Mouse (Mus musculus) large intestine, adult 2 months (tissue): ENCODE measurements around the gene Vps33b. TPM values are rescaled to one million over a fixed set of nuclear protein-coding genes. Genes with fewer than 3 reads are reported as not detected.

Source experiments
- DNase-seq: peaks from one replicate; pipeline ENCODE4 v3.0.0-alpha.2; 2012; ENCODE audit warnings: low read depth, low spot score
- WGBS: fragments of 180-500 bp; shearing (Covaris S2); methylation state at CpG from one replicate; pipeline ENCODE4 v1.1.7; 2018; 5-methylcytosine and 5-hydroxymethylcytosine counted together
- polyA plus RNA-seq: library from polyadenylated mRNA; depleted of rRNA; stranded (reverse); fragments of >200 nt; gene quantifications from 2 replicates; pipeline ENCODE4 v1.2.3, GENCODE M21; 2012; rRNA removed

Vps33b gene
- 9.0 and 22.5 TPM in 2 replicates for polyA plus RNA-seq

- peak; percentile 97 for DNase-seq
- WGBS: 2% methylated on average over 21 of the region's 21 CpGs
These were observed at the start of gene Vps33b for GRCm38 (mm10) chr7:80268897-80269750. TSS of gene Vps33b (plus strand) at chr7:80269649.

- no peak for DNase-seq
- WGBS: 94% methylated on average over 9 of the region's 9 CpGs
These were observed 49.1 kb upstream of the Vps33b start for GRCm38 (mm10) chr7:80220237-80220797.

GRCm38 (mm10) chr7:80221179-80221750 lies 48.2 kb upstream of the Vps33b start:
- 78% methylated on average over 4 of the region's 4 CpGs for WGBS
- no peak for DNase-seq

GRCm38 (mm10) chr7:80227065-80227464 lies 42.4 kb upstream of the Vps33b start:
- no peak for DNase-seq
- WGBS: 83% methylated on average over 4 of the region's 4 CpGs

GRCm38 (mm10) chr7:80230196-80230595 lies 39.3 kb upstream of the Vps33b start:
- no peak for DNase-seq
- 22% methylated on average over 6 of the region's 6 CpGs for WGBS

DNA sequence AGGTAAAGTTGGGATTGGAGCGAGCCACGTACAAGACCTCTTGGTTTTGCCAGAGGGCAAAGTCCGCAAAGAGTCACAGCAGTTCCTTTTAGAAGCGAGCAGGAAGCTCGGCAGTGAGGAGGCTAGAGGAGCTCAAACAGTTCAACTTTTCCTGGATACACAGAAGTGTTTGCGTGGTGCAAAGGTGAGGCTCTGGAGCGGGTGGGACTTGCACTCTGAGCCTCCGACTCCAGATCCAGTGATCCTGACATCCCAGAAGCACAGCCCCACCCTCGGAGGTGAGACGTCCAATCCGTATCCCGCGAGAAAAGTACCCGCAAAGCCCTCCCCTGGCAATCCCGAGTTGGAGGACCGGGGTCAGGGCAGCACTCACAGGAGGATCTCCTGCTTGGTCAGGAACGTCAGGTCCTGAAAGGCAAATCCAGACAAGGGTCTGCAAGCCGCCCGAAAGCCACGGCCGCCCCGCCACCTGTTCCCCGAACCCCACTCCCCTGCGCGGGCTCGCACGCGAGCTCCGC lies 37.4 kb upstream of the Vps33b start:
- under 1% methylated on average over 29 of the region's 29 CpGs for WGBS
- DNase-seq: no peak

GRCm38 (mm10) chr7:80232489-80233029 lies 36.9 kb upstream of the Vps33b start, which contains the start of the genes Cib1 and Gdpgp1:
TSS of gene Cib1 (minus strand) at chr7:80232813.
TSS of gene Gdpgp1 (plus strand) at chr7:80232865.
- WGBS: under 1% methylated on average over 56 of the region's 56 CpGs
- DNase-seq: no peak

DNA sequence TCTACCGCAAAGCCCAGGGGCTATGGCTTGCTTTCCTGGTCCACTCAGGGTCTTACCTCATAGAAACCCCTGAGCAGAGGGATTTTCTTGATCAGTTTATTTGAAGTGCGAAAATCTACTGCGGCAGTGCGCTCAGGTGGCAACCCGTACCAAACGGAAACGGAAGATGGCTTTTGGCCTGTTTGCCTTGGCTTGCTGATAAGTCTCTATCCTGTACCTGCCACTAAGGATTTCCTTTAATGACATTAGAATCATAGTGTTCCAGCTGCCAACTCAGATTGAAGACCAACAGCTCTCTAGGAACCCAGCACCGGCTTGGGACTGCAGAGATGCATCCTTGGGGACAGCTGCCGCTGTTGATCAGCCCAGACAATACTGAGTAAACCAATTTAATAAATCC lies 35.6 kb upstream of the Vps33b start:
- 31% methylated on average over 9 of the region's 9 CpGs for WGBS
- no peak for DNase-seq

- 87% methylated on average over 10 of the region's 10 CpGs for WGBS
- no peak for DNase-seq
These were observed 30.9 kb upstream of the Vps33b start for GRCm38 (mm10) chr7:80238542-80238941.

DNA sequence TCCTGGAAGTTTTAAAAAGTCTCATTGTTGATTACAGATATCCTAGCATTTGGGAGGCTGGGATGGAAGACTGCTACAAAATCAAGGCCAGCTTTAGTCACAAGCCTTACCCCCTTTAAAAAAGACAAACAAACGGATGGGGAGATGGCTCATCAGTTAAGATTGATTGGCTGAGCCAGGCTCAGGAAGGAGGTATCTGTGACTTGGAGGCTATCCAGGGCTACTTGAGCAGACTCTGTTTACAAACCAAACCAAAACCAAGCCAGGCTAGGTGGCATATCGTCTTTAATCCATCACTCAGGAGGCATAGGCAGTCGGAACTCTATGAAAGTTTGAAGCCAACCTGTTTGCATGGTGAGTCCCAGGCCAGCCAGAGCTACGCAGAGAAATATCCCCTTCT lies 27.8 kb upstream of the Vps33b start:
- 66% methylated on average over 4 of the region's 4 CpGs for WGBS
- DNase-seq: no peak

GRCm38 (mm10) chr7:80244851-80245250 lies 24.6 kb upstream of the Vps33b start:
- WGBS: 91% methylated on average over 4 of the region's 4 CpGs

DNA sequence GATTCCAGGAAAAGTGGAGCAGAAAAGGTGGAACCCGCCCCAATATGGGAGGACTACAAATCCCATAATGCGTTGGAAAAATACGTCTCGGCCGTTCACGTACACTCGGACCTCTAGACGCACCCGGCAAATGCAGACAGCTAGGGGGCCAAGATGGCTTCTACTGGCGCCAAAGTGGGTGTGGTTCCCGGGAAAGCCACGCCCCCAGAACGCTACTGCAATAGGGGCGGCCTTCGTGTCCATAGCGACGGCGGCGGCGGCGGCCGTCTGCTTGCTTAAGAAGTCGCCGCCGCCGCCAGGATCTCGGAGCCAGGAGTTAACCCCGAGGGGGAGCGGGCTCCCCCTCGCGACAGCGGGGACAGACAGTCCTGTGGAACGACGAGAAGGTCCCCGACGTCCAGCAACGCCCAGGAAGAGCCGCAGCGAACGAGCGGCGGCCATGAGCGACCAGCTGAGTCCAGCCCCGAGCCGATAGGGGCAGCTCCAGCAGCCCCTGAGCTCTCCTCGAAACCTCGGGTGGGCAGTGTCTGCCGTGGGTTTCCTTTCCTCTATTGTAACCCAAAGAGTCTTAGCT lies 23.2 kb upstream of the Vps33b start, which contains the start of gene Ttll13:
Gene Ttll13, plus strand, starts transcription at position 229 of the 574 bp plus-strand sequence.
- peak; percentile 86 for DNase-seq
- under 1% methylated on average over 48 of the region's 48 CpGs for WGBS

More at GRCm38 (mm10) chr7:80244851-80245250, 24.6 kb upstream of the Vps33b start:
- DNase-seq: no peak

GRCm38 (mm10) chr7:80246859-80247258 lies 22.6 kb upstream of the Vps33b start:
- no peak for DNase-seq
- WGBS: 48% methylated on average over 7 of the region's 7 CpGs

DNA sequence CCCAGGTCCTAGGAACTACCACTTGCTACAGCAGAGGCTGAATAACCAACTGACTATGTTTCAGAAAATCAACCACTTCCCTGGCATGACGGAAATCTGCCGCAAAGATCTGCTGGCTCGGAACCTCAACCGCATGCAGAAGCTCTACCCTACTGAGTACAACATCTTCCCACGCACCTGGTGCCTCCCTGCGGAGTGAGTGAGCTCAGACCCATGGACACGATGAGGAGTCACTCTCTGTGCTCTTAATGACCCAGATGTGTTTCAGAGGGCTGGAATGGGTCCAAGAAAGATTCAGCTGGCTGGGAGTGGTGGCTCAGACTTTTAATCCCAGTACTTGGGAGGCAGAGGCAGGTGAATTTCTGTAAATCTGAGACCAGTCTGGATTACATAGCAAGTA lies 17.0 kb upstream of the Vps33b start:
- no peak for DNase-seq
- WGBS: 80% methylated on average over 7 of the region's 7 CpGs

DNA sequence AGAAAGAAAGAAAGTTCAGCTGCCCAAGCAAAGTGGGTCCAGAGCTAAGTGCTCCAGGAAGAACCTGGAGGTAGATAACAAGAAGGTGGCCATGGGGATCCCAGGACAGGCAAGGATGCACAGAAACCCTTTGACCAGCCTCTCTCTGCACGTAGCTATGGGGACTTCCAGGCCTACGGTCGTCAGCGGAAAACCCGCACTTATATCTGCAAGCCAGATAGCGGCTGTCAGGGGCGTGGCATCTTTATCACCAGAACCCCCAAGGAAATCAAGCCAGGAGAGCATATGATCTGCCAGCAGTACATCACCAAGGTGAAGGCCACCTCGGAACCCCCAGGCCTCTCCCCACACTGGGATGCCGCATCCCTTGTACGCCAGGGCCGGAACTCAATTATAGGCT lies 16.6 kb upstream of the Vps33b start:
- 90% methylated on average over 11 of the region's 11 CpGs for WGBS
- no peak for DNase-seq

DNA sequence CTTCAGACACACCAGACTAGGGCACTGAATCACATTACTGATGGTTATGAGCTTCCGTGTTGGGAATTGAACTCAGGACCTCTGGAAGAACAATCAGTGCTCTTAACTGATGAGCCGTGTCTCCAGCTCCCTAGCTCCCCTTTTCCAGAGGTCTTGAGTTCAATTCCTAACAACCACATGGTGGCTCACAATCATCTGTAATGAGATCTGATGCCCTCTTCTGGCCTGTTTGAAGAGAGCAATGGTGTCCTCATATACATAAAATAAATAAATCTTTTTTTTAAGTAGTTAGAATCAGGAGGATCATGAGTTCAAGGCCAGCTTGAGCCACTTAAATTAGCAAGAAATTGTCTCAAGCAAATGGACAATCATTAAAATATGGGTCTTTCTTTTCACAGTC lies 13.5 kb upstream of the Vps33b start:
- DNase-seq: no peak

DNA sequence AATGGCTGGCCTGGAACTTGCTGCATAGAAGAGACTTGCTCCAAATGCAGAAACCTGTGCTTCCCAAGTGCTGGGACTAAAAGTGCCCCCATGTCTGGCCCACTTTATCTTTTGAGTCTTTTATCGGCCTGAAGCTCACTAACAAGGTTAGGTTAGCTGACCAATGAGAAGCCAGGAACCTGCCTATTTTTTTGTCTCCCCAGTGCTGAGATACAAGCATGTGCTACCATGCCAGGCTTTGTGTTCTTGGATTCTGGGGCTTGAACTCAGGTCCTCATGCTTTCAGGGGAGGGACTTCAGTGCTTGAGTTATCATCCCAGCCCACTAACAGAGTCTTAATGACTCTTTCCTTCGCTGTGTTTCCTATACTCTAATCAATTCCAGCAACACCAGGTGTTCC lies 11.7 kb upstream of the Vps33b start:
- no peak for DNase-seq
- WGBS: 81% methylated on average over 2 of the region's 2 CpGs

More for the DNA sequence above, 13.5 kb upstream of the Vps33b start:
- WGBS: 74% methylated on average over 2 of the region's 2 CpGs

DNA sequence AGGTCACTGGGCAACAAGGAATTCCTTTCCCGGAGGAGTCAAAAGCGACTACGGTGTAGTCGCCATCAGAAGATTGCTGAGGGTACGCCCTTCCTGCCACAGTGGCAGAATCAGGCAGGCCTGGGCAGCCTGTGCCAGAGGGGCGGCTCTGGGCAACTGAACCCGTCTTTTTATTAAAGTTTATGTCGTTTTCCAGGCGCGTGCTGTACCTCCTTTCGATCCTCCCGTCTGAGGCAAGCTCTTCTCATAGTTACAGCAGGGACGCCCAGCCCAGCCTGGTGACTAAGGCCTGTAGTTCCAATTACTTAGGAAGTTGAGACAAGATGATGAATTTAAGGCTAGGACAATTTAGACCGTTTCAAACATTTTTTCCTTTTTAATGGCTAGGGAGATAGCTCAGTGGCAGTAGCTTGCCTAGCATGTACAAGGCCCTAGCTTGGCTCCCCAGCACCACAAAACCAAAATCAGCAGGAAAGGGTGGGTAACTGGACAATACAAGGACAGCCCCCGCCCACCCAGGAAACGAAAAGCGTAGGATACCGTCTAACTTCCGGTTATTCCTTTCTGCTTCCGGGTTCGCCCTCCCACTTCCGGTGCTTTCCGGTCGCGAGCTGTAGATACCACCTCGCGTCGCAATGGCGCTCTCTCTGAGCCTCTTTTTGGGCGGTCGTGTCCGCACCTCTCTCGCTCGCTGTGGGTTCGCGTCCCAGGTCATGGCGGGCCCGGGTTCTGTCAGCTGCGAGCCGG lies 8.7 kb upstream of the Vps33b start, which contains the start of gene Ngrn:
Gene Ngrn, plus strand, starts transcription at position 591 of the 747 bp plus-strand sequence.
- DNase-seq: peak; percentile 60
- WGBS: 27% methylated on average over 40 of the region's 40 CpGs
